Mouse (Mus musculus): Measurements from ENCODE around the gene Zfp709. TPM values are rescaled to one million over a fixed set of nuclear protein-coding genes. Genes with fewer than 3 reads are reported as not detected.
"Not testable (repeated sequence)": the region's sequence is repeated elsewhere in the genome, so short reads cannot be mapped to it uniquely, and the experiment has no call there.

Zfp709 gene
- polyA plus RNA-seq, 1 experiment from 2014 or later = 5.9 TPM

GRCm38 (mm10) chr8:71927779-71928178, 46.0 kb downstream of the Zfp709 start:
- no peaks in the 10 kb centered on the region for H3K27me3 ChIP-seq (replicated peaks)
- H3K9ac ChIP-seq = no peak overlapping the region
- H3K27ac ChIP-seq (ENCODE audit: poor library complexity, severe bottlenecking) = no peak overlapping the region
- H3K9me3 ChIP-seq (replicated peaks) = peaks cover 4% of the 10 kb centered on the region; the same call in 1 of the 2 replicates
- peaks cover 53% of the 10 kb centered on the region for H3K36me3 ChIP-seq
- 0 out of 2 replicates have a peak, but pooled peaks cover 6% of the 10 kb centered on the region for H3K4me1 ChIP-seq (replicated peaks)
- ATAC-seq (ENCODE audit: insufficient number of reproducible peaks, low FRiP score) = no peak
- H3K4me3 ChIP-seq = no peak overlapping the region
- no peak overlapping the region for H3K4me2 ChIP-seq

DNA sequence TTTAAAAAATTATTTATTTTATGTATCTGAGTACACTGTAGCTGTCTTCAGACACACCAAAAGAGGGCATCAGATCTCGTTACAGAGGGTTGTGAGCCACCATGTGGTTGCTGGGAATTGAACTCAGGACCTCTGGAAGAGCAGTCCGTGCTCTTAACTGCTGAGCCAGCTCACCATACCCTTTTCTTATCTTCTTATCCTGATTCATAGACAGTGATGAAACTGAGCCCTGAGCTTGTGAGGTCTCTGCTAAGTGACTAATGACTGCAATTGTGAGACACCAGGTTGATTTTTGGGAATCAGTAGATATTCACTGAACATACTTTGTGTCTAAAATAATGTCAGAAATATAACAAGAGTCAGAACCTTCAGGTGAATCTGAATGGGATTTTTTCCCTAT, 56.2 kb downstream of the Zfp709 start:
- H3K9me3 ChIP-seq (replicated peaks); H3K4me2 ChIP-seq: not testable (repeated sequence)
- WGBS = 72% methylated on average over 2 of the region's 2 CpGs

GRCm38 (mm10) chr8:71940293-71941208, 58.7 kb downstream of the Zfp709 start:
- H3K9me3 ChIP-seq (replicated peaks) = no peaks in the 10 kb centered on the region
- H3K27me3 ChIP-seq (replicated peaks) = peaks cover 3% of the 10 kb centered on the region; the same call in 1 of the 2 replicates
- no peak overlapping the region for H3K4me3 ChIP-seq
- ATAC-seq (ENCODE audit: insufficient number of reproducible peaks, low FRiP score) = peak; percentile 68; the same call in 1 of the 2 replicates
- 68% methylated on average over 2 of the region's 2 CpGs for WGBS
- no peak overlapping the region for H3K27ac ChIP-seq (ENCODE audit: poor library complexity, severe bottlenecking)
- no peaks in the 10 kb centered on the region for H3K36me3 ChIP-seq
- H3K9ac ChIP-seq = no peak overlapping the region
- no peaks in the 10 kb centered on the region for H3K4me1 ChIP-seq (replicated peaks)
- no peak overlapping the region for H3K4me2 ChIP-seq

More for the DNA sequence above, 56.2 kb downstream of the Zfp709 start:
- H3K27me3 ChIP-seq (replicated peaks); H3K27ac ChIP-seq (ENCODE audit: poor library complexity, severe bottlenecking); H3K4me1 ChIP-seq (replicated peaks); ATAC-seq (ENCODE audit: insufficient number of reproducible peaks, low FRiP score); H3K4me3 ChIP-seq; H3K9ac ChIP-seq: not testable (repeated sequence)
- H3K36me3 ChIP-seq = peaks cover 10% of the 10 kb centered on the region

GRCm38 (mm10) chr8:71941776-71942175, 60.0 kb downstream of the Zfp709 start:
- no peak overlapping the region for H3K9ac ChIP-seq
- no peak for ATAC-seq (ENCODE audit: insufficient number of reproducible peaks, low FRiP score)
- 79% methylated on average over 1 of the region's 1 CpGs for WGBS
- H3K4me1 ChIP-seq (replicated peaks) = no peaks in the 10 kb centered on the region
- H3K27ac ChIP-seq (ENCODE audit: poor library complexity, severe bottlenecking) = no peak overlapping the region
- H3K27me3 ChIP-seq (replicated peaks) = peaks cover 6% of the 10 kb centered on the region; the same call in 1 of the 2 replicates
- H3K4me3 ChIP-seq = no peak overlapping the region
- no peaks in the 10 kb centered on the region for H3K36me3 ChIP-seq
- no peak overlapping the region for H3K4me2 ChIP-seq
- no peaks in the 10 kb centered on the region for H3K9me3 ChIP-seq (replicated peaks)

Other genes with a start within 250 kb of the Zfp709 start
- gene Unc13a, start 210.3 kb upstream of the Zfp709 start, polyA plus RNA-seq (2016; fragmentation: Nextera tagmentation; extraction: Ambion mirVana) = 0.47 and 0.64 TPM in 2 replicates
- gene Jak3, start 205.7 kb upstream of the Zfp709 start, polyA plus RNA-seq (2016; fragmentation: Nextera tagmentation; extraction: Ambion mirVana) = 10.6 and 11.8 TPM in 2 replicates
- 2.0 and 2.4 TPM in 2 replicates for gene Insl3, start 192.8 kb upstream of the Zfp709 start, polyA plus RNA-seq (2016; fragmentation: Nextera tagmentation; extraction: Ambion mirVana)
- gene B3gnt3, start 180.2 kb upstream of the Zfp709 start, polyA plus RNA-seq (2016; fragmentation: Nextera tagmentation; extraction: Ambion mirVana) = 3.4 and 3.7 TPM in 2 replicates
- gene Fcho1, start 156.3 kb upstream of the Zfp709 start, polyA plus RNA-seq (2016; fragmentation: Nextera tagmentation; extraction: Ambion mirVana) = 1.6 and 2.1 TPM in 2 replicates
- 2.4 and 2.9 TPM in 2 replicates for gene Zfp882, start 26.6 kb downstream of the Zfp709 start, polyA plus RNA-seq (2016; fragmentation: Nextera tagmentation; extraction: Ambion mirVana)
- gene Zfp617, start 26.6 kb downstream of the Zfp709 start, polyA plus RNA-seq (2016; fragmentation: Nextera tagmentation; extraction: Ambion mirVana) = 28.1 and 30.1 TPM in 2 replicates
- 14.6 and 14.9 TPM in 2 replicates for gene Zfp961, start 69.0 kb downstream of the Zfp709 start, polyA plus RNA-seq (2016; fragmentation: Nextera tagmentation; extraction: Ambion mirVana)
- 0.18 and 0.32 TPM in 2 replicates for gene Cyp4f18, start 127.6 kb downstream of the Zfp709 start, polyA plus RNA-seq (2016; fragmentation: Nextera tagmentation; extraction: Ambion mirVana)
- not detected in 2 replicates for gene Olfr372, start 159.2 kb downstream of the Zfp709 start, polyA plus RNA-seq (2016; fragmentation: Nextera tagmentation; extraction: Ambion mirVana)
- gene Olfr373, start 201.2 kb downstream of the Zfp709 start, polyA plus RNA-seq (2016; fragmentation: Nextera tagmentation; extraction: Ambion mirVana) = not detected in 2 replicates
- 0.14 TPM in 1 of 2 replicates, not detected in the other for gene Olfr374, start 225.0 kb downstream of the Zfp709 start, polyA plus RNA-seq (2016; fragmentation: Nextera tagmentation; extraction: Ambion mirVana)

All from heart, embryonic 12.5 days (tissue).